Mouse (Mus musculus) heart, postnatal 0 days (tissue): ENCODE results near the gene Rab13.

Experiments
- CTCF ChIP-seq: IDR thresholded peaks from 2 replicates; pipeline ENCODE4 v1.5.1; 2016; ENCODE audit warnings: antibody characterized with exemption, control low read depth, low read depth
- EP300 ChIP-seq: IDR thresholded peaks from 2 replicates; pipeline ENCODE4 v1.6.1; 2016; ENCODE audit warnings: antibody characterized with exemption, low read depth

- TF ChIP-seq CTCF = no peak
- TF ChIP-seq EP300 = no peak
Observed at GRCm38 (mm10) chr3:90222455-90222854, 9.0 kb downstream of the Rab13 start.
